Mouse (Mus musculus) testis, adult 2 months (tissue): Measurements from ENCODE around the gene Htr5a.

Source experiments
- CTCF ChIP-seq: fragments of 200-500 bp; IDR thresholded peaks from 2 replicates; pipeline ENCODE4 v1.5.1; 2012; ENCODE audit warnings: low read depth, mild to moderate bottlenecking, inconsistent platforms, low read length, moderate library complexity; ENCODE audit not compliant: control insufficient read depth, insufficient read depth, insufficient replicate concordance
- POLR2A ChIP-seq: fragments of 200-500 bp; IDR thresholded peaks from 2 replicates; pipeline ENCODE4 v1.6.1; 2012; ENCODE audit warnings: low read depth, mild to moderate bottlenecking, inconsistent platforms, low read length, moderate library complexity; ENCODE audit not compliant: control insufficient read depth

GRCm38 (mm10) chr5:27838061-27838460 lies 3.9 kb upstream of the Htr5a start:
- TF ChIP-seq CTCF (no peak), POLR2A (no peak)
